Mouse (Mus musculus) neural tube, embryonic 13.5 days (tissue): ENCODE data around the gene Vegfa. TPM values are rescaled to one million over a fixed set of nuclear protein-coding genes. Genes with fewer than 3 reads are reported as not detected.

Source experiments
- ATAC-seq: fragments of 200-750 bp; cut with Nextera tagmentation; 2 replicates; pipeline ENCODE4 v1.8.0; 2017; ENCODE audit warnings: low read depth, mild to moderate bottlenecking, moderate TSS enrichment, moderate library complexity
- H3K27ac ChIP-seq: fragments of 300-500 bp; sonication (generic); replicated peaks from 2 replicates; pipeline ENCODE4 v1.5.1; 2015; ENCODE audit warnings: moderate library complexity, mild to moderate bottlenecking, inconsistent platforms
- H3K27me3 ChIP-seq: fragments of 300-500 bp; sonication (generic); 2 replicates; pipeline ENCODE4 v1.6.1; 2015; ENCODE audit warnings: mild to moderate bottlenecking, inconsistent platforms
- H3K36me3 ChIP-seq: fragments of 300-500 bp; sonication (generic); 2 replicates; pipeline ENCODE4 v1.6.1; 2015; ENCODE audit warnings: mild to moderate bottlenecking, inconsistent platforms
- H3K4me1 ChIP-seq: fragments of 300-500 bp; sonication (generic); replicated peaks from 2 replicates; pipeline ENCODE4 v1.6.1; 2015; ENCODE audit warnings: inconsistent platforms
- H3K4me2 ChIP-seq: fragments of 300-500 bp; sonication (generic); 2 replicates; pipeline ENCODE4 v1.6.1; 2015; ENCODE audit warnings: inconsistent platforms, mild to moderate bottlenecking, moderate library complexity
- H3K4me3 ChIP-seq: fragments of 300-500 bp; sonication (generic); 2 replicates; pipeline ENCODE4 v1.5.1; 2015; ENCODE audit warnings: mild to moderate bottlenecking, inconsistent platforms
- H3K9ac ChIP-seq: fragments of 300-500 bp; sonication (generic); 2 replicates; pipeline ENCODE4 v1.6.1; 2015; ENCODE audit warnings: moderate library complexity, mild to moderate bottlenecking, inconsistent platforms
- H3K9me3 ChIP-seq: fragments of 300-500 bp; sonication (generic); 2 replicates; pipeline ENCODE4 v1.6.1; 2016; ENCODE audit warnings: inconsistent platforms
- WGBS: fragments of 180-500 bp; shearing (Covaris S2); methylation state at CpG from one replicate; pipeline ENCODE4 v1.1.7; 2015; 5-methylcytosine and 5-hydroxymethylcytosine counted together
- polyA plus RNA-seq: library from polyadenylated mRNA; unstranded; fragments of >200 nt; fragmentation: Nextera tagmentation; extraction: Ambion mirVana; gene quantifications from 2 replicates; pipeline ENCODE4 v1.2.1, GENCODE M21; 2015

Gene Vegfa
- polyA plus RNA-seq, 1 experiment from 2014 or later: 3.0 TPM

GRCm38 (mm10) chr17:46070046-46070445 lies 37.9 kb upstream of the Vegfa start:
- Histone ChIP-seq H3K27me3 (no peaks in the 10 kb centered on the region), H3K4me3 (no peak overlapping the region), H3K36me3 (no peaks in the 10 kb centered on the region), H3K9me3 (no peaks in the 10 kb centered on the region), H3K4me1 (peaks cover 17% of the 10 kb centered on the region), H3K9ac (no peak overlapping the region), H3K27ac (no peak overlapping the region), H3K4me2 (no peak overlapping the region)
- ATAC-seq: no peak
- 65% methylated on average over 9 of the region's 9 CpGs for WGBS

GRCm38 (mm10) chr17:46063974-46064312 lies 31.8 kb upstream of the Vegfa start:
- H3K9me3 ChIP-seq: no peaks in the 10 kb centered on the region
- ATAC-seq: 0 out of 2 replicates have a peak, but pooled peaks have one; percentile 3
- H3K9ac ChIP-seq: no peak overlapping the region
- no peaks in the 10 kb centered on the region for H3K27me3 ChIP-seq
- H3K4me1 ChIP-seq: peaks cover 10% of the 10 kb centered on the region
- no peak overlapping the region for H3K4me3 ChIP-seq
- no peak overlapping the region for H3K27ac ChIP-seq
- H3K4me2 ChIP-seq: no peak overlapping the region
- WGBS: 56% methylated on average over 6 of the region's 6 CpGs
- no peaks in the 10 kb centered on the region for H3K36me3 ChIP-seq

DNA sequence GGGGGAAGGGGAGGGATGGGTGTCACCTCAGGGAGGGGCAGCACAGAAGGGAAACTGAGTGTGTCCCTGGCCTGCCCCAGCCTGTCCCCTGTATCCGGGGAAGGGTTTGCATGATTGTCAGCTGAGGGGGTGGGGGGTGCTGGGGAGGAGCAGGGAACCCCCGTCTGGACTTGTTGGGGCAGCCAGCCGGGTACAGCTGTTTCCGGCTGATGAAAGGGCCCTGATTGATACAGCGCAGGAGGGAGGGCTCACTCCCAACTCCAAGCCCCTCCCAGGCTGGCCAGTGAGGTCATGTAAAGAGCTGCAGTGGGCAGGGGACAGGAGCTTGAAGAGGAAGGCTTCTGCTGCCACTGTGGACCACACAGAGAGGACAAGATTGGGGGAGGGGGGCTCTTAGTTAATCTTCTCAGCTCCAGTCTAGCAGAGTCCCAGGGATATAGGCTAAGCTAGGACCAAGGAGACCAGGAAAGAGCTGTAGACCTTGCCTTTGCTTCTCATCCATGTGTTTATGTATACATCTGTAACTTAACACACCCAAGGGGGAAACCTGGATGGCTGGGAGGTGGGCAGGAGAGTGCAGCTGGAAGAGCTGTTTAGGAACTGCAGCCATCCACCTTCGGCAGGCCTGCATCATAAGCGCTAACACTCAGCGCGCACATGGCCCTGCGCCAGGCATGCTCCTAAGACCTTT lies 31.3 kb upstream of the Vegfa start:
- Histone ChIP-seq H3K9me3 (no peaks in the 10 kb centered on the region), H3K9ac (no peak overlapping the region), H3K27ac (no peak overlapping the region), H3K4me1 (peaks cover 10% of the 10 kb centered on the region), H3K4me3 (no peak overlapping the region), H3K27me3 (no peaks in the 10 kb centered on the region), H3K4me2 (no peak overlapping the region), H3K36me3 (no peaks in the 10 kb centered on the region)
- 32% methylated on average over 10 of the region's 10 CpGs for WGBS
- peak; percentile 36; the same call in 1 of the 2 replicates for ATAC-seq

DNA sequence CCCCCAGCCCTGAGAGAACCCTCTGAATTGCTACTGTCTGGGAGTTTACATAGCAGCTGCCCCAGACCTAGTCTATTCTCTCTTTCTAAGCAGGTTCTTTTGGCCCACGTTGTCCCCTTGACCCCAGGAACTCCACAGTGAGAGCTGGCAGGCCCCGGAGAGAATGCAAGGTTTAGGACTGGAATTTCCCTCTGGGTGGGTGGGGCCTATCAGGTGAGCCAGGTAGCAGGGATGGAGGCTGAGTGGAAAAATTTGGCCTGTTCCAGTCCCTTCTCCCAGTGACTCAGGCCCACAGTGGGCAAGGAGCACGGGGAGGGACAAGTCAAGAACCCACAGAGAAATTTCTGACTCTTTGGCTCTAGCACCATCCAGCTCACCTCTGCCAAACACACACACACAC lies 28.1 kb upstream of the Vegfa start:
- no peak for ATAC-seq
- 77% methylated on average over 3 of the region's 3 CpGs for WGBS
- H3K9ac ChIP-seq: no peak overlapping the region

DNA sequence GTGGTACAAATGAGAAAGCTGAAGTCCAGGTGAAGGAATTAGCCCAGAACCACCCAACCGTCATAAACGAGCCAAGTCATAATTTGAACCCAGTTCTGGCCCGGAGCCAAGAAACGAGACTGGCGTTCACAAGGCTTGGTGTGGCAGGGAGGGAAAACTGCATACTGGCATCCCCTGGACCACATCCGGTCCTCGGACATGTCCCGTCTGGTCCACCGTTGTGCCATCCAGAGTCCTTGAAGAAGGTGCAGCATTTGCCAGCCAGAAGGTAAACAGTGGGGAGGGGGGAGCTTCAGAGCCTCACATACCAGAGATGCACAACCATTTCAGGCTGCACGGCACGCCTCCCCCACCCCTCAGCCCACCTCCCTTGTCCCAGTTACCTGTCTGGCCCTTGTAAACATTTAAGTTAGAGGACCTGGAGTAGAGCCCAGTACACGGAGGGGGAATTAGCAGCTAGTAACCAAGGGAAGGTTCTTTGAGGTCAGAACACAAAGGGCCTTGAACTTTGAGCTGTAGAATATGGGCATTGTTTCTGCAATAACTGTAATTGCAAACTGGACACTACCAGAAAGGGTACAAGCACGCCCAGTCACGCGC lies 27.2 kb upstream of the Vegfa start:
- ATAC-seq: no peak
- Histone ChIP-seq H3K27ac (no peak overlapping the region), H3K4me1 (peaks cover 10% of the 10 kb centered on the region), H3K4me3 (no peak overlapping the region), H3K36me3 (no peaks in the 10 kb centered on the region), H3K27me3 (no peaks in the 10 kb centered on the region), H3K9ac (no peak overlapping the region), H3K4me2 (no peak overlapping the region), H3K9me3 (no peaks in the 10 kb centered on the region)
- WGBS: 83% methylated on average over 15 of the region's 15 CpGs

More for the DNA sequence above, 28.1 kb upstream of the Vegfa start:
- Histone ChIP-seq H3K9me3 (no peaks in the 10 kb centered on the region), H3K4me3 (no peak overlapping the region), H3K27ac (no peak overlapping the region), H3K36me3 (no peaks in the 10 kb centered on the region), H3K4me1 (peaks cover 10% of the 10 kb centered on the region), H3K27me3 (no peaks in the 10 kb centered on the region), H3K4me2 (no peak overlapping the region)

DNA sequence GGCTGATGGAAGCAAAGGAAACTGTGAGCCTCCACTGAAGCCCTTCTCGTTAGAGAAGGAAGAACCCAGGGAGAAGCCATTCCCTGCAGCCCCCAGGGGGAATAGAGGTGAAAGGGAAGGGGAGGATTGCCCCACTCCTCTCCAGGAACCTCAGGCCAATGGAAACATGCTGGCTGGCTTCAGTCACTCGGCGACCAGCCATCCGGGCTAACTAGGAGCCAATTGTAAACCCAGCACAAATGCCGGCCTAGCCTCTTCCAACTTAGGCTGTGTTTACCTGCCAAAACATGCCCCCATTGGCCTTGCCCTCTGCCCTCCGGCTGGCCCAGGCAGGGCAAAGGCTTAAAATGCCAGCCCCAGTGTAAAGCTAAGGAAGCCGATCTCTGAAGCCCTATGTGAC lies 24.1 kb upstream of the Vegfa start:
- Histone ChIP-seq H3K4me2 (no peak overlapping the region), H3K4me3 (no peak overlapping the region), H3K36me3 (no peaks in the 10 kb centered on the region), H3K27ac (no peak overlapping the region), H3K9ac (no peak overlapping the region), H3K9me3 (no peaks in the 10 kb centered on the region), H3K4me1 (no peaks in the 10 kb centered on the region; the same call in 1 of the 2 replicates), H3K27me3 (no peaks in the 10 kb centered on the region)
- no peak for ATAC-seq
- 62% methylated on average over 7 of the region's 7 CpGs for WGBS

DNA sequence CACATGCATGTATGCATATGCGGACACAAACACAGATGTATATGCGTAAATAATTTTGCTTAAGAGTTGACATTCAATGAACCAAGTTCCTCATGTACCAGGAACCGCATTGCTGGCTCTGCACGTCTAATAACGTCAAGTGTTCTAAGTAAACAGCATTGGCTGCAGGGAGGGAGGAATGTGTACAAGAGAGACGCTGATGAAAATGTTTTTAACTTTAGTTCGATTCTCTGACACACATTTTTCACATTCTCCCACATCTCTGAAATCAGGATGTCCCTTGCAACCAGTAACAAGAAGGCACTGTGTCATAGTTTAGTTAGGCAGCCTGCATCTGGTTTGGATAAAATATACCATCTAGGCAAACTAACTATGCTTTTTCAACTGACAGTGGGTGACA lies 23.6 kb upstream of the Vegfa start:
- H3K36me3 ChIP-seq: no peaks in the 10 kb centered on the region
- no peaks in the 10 kb centered on the region for H3K9me3 ChIP-seq
- no peak overlapping the region for H3K9ac ChIP-seq
- no peaks in the 10 kb centered on the region; the same call in 1 of the 2 replicates for H3K4me1 ChIP-seq
- H3K27me3 ChIP-seq: no peaks in the 10 kb centered on the region
- ATAC-seq: no peak
- H3K27ac ChIP-seq: no peak overlapping the region
- H3K4me2 ChIP-seq: no peak overlapping the region
- no peak overlapping the region for H3K4me3 ChIP-seq
- 91% methylated on average over 7 of the region's 7 CpGs for WGBS

DNA sequence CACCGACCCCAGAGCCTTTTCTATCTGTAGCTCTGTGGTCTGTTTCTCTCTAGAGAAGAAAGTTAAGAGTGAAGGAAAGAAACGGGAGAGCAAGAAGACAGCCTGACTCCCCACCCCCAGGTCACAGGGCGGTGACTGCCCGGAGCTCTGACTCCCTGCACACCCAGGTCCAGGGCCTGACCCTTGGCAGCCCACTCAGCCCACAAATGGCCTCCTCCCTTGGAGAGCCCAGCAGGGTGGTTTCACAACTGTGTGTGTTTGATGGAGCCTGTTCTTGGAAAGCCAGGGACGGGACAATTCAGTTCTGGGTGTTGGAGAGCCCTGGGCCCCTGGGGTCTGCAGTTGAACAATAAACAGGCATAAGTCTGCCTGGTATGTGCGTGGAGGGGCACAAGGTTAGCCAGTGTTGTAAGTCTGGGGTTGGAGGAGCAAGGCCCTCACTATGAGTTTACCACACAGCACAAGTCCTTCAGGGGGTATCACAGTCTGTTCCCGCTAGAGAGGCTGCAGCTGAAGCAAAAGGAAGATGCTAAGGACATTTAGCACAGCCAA lies 21.2 kb upstream of the Vegfa start:
- WGBS: 77% methylated on average over 7 of the region's 7 CpGs
- Histone ChIP-seq H3K9me3 (no peaks in the 10 kb centered on the region), H3K4me2 (no peak overlapping the region), H3K36me3 (no peaks in the 10 kb centered on the region), H3K4me3 (no peak overlapping the region), H3K9ac (no peak overlapping the region), H3K4me1 (no peaks in the 10 kb centered on the region; the same call in 1 of the 2 replicates), H3K27me3 (no peaks in the 10 kb centered on the region), H3K27ac (no peak overlapping the region)
- no peak for ATAC-seq

DNA sequence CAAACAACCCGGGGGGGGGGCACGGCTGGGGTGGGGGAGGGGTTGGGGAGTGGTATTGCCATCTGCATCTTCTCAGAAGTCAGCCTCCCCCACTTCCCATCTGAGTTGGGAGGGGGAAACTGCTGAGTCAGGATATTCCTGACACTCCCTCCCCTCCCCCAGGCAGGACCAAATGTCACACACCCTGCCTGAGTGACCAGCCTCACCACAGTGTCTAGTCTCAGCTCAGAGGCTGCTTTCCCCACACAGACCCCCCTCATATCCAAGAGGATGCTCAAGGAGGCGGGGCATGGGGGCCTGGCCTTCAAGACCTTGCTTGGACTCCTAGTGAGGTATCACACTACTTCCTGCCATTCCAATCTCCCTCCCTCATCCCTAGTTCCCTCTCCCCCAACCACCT lies 20.0 kb upstream of the Vegfa start:
- Histone ChIP-seq H3K36me3 (no peaks in the 10 kb centered on the region), H3K9me3 (no peaks in the 10 kb centered on the region), H3K4me1 (no peaks in the 10 kb centered on the region; the same call in 1 of the 2 replicates), H3K4me2 (no peak overlapping the region), H3K27ac (no peak overlapping the region), H3K4me3 (no peak overlapping the region), H3K9ac (no peak overlapping the region), H3K27me3 (no peaks in the 10 kb centered on the region)
- no peak for ATAC-seq
- 37% methylated on average over 3 of the region's 3 CpGs for WGBS

- no peak overlapping the region for H3K4me2 ChIP-seq
- no peak overlapping the region for H3K9ac ChIP-seq
- no peak overlapping the region for H3K4me3 ChIP-seq
- H3K27ac ChIP-seq: no peak overlapping the region
- ATAC-seq: no peak
- no peaks in the 10 kb centered on the region for H3K9me3 ChIP-seq
- no peaks in the 10 kb centered on the region for H3K27me3 ChIP-seq
- no peaks in the 10 kb centered on the region; the same call in 1 of the 2 replicates for H3K4me1 ChIP-seq
- WGBS: 79% methylated on average over 5 of the region's 5 CpGs
- H3K36me3 ChIP-seq: no peaks in the 10 kb centered on the region
Observed at GRCm38 (mm10) chr17:46051356-46051755, 19.2 kb upstream of the Vegfa start.

DNA sequence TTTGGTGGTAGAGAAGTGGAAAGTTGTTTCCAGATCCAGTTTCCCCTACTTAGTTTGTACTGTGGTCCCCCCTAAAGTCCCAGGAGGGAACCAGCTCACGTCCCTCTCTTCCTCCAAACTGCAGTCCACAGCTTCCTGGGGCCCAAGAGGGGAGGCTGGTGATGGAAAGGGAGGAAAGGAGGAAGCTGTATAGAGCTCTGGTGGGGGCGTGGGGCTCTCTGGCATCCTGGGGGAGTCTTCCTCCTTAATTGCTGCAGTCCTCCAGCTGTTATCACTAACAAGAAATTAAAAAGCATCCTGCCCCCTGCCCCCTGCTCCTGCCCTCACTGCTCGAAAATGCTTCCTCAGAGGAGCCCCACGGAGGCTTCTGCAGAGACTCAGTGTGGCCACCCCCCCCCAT lies 17.4 kb upstream of the Vegfa start:
- no peaks in the 10 kb centered on the region; the same call in 1 of the 2 replicates for H3K4me1 ChIP-seq
- no peaks in the 10 kb centered on the region for H3K27me3 ChIP-seq
- no peaks in the 10 kb centered on the region for H3K36me3 ChIP-seq
- 62% methylated on average over 4 of the region's 4 CpGs for WGBS
- no peaks in the 10 kb centered on the region for H3K9me3 ChIP-seq
- H3K9ac ChIP-seq: no peak overlapping the region
- no peak overlapping the region for H3K27ac ChIP-seq
- ATAC-seq: no peak
- no peak overlapping the region for H3K4me3 ChIP-seq
- no peak overlapping the region for H3K4me2 ChIP-seq

GRCm38 (mm10) chr17:46048184-46048583 lies 16.0 kb upstream of the Vegfa start:
- ATAC-seq: no peak
- Histone ChIP-seq H3K4me3 (no peak overlapping the region), H3K4me2 (no peak overlapping the region), H3K9me3 (no peaks in the 10 kb centered on the region), H3K4me1 (no peaks in the 10 kb centered on the region; the same call in 1 of the 2 replicates), H3K27ac (no peak overlapping the region), H3K9ac (no peak overlapping the region), H3K36me3 (no peaks in the 10 kb centered on the region), H3K27me3 (no peaks in the 10 kb centered on the region)
- WGBS: 92% methylated on average over 4 of the region's 4 CpGs
